Mouse (Mus musculus): ENCODE data around the gene Csnk1g1.
A peak's percentile ranks its signal among the peaks of the same experiment; 100 is the strongest.

DNA sequence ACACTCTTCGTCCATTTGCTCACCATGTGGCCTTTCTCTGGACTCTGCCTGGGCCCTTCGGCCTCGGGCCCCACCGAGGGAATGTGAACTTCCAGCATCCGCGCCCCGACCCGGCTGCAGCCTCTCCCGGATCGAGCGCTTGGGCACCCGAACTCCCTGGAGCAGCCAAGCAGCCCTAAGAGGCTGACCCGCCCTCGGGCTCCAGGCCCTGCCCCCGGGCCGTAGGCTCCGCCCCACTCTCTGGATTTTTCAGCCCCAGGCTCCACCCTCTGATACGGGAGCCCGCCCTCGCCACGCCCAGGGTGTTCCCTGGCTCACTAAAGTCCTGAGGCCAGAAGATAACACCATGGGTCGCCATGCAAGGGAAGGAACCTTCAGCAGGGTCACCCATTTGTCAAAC, 160.9 kb downstream of the Csnk1g1 start, which contains the start of gene Snx22:
- TF ChIP-seq CTCF (IDR thresholded peaks at IDR 0.05; ENCODE audit: control insufficient read depth, insufficient read depth, low read length) (no peak), POLR2A (IDR thresholded peaks at IDR 0.05; ENCODE audit: borderline replicate concordance, control insufficient read depth, low read depth, low read length) (peak; percentile 83; the same call in 1 of the 2 replicates)
